Mouse (Mus musculus): ENCODE results near the gene Cdk2. TPM values are rescaled to one million over a fixed set of nuclear protein-coding genes. Genes with fewer than 3 reads are reported as not detected.

Cdk2 gene
- polyA plus RNA-seq, 2 experiments from 2014 or later, result 19.7 to 23.2 TPM

DNA sequence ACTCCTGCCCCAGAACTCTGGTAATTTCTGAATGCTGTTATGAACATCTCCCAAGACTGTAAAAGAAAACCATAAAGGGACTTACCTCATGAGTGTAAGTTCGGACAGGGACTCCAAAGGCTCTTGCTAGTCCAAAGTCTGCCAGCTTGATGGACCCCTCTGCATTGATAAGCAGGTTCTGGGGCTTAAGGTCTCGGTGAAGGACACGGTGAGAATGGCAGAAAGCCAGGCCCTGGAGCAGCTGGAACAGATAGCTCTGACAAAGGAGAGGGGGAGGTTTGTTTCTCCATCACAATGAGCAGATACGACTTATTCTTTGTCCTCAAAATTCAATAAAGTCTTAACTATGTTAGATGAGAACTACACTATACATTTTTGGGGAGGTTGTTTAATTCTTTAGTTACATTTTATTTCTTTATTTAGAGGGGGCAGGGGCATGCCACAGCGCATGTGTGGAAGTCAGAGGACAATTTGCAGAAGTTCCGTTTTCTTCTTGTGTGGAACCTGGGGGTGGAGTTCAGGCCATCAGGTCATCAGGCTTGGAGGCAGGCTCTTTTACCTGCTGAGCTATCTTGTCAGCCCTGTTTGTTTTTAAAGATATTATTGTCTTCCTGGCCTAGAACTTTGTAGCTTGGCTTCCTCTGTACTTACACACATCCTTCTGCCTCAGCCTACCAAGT is 2.4 kb downstream of the Cdk2 start:
- ATAC-seq, result no peak

DNA sequence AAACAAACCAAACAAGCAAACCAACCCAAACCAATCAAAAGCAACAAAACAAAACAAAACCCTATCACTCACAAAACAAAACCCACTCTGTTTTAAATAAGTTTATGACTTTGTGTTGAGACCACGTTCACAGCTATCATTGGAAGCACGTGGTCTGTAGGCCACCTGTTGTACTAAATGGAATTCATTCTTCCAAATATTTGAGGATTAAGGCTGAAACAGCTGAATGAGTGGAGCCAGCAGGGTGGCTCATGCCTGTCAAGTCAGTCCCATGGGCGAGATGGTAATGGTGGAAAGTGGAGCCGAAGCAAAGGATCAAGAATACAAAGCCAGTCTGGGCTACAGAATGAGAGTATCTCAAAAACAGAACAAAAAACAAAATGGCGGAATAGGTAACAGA is 4.1 kb downstream of the Cdk2 start:
- ATAC-seq, result no peak

DNA sequence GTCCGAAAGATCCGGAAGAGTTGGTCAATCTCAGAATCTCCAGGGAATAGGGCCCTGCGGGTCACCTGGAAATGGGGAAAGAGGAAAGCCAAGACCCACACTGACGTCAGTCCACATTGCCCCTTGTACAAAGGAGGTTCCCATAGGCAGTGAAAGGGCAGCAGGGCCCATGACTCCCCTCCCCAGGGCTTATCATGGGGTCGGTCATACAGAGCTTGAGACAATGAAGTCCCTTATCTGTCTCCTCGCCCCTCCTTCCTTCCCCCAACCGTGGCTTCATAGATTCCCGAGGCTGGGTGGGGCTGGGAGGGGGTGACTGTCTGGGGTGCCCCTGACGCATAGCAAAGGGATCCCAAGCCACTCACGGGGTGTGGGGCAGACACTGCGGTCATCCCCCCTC is 5.2 kb downstream of the Cdk2 start:
- ATAC-seq, result no peak

- ATAC-seq, result no peak
These were observed 5.8 kb downstream of the Cdk2 start for GRCm38 (mm10) chr10:128699006-128699405.

GRCm38 (mm10) chr10:128697072-128697725 is 7.6 kb downstream of the Cdk2 start:
- no peak for ATAC-seq

GRCm38 (mm10) chr10:128695992-128696807 is 8.6 kb downstream of the Cdk2 start, which contains the start of gene Rab5b:
Gene Rab5b (minus strand): TSS chr10:128696264.
- peak; percentile 97 for ATAC-seq

DNA sequence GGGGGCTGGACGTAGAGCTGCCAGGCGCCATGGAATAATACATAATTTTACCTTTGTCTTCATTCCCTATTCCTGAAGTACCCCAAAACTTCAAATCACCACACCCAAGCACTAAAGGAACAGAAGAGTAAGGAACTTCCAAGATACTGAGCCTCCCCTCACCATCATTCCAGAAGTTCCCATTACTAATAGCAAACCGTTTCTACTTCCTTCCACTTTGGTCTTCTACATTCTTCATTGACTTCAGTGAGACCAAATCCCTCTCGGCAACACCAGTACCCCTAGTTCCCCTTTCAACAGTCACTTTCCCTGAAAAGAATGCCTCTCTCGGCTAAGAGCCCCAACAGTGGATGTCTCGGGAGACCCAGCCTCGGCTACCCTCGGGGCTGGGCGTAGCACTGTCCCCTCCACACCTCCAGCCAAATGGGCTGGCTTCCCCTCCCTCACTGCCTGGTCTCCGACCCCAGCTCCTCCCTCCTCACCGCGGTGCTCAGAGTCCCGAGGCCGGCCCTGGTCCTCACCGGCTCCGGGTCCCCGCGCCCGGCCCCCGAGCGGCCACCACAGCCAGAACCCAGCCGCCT is 9.3 kb downstream of the Cdk2 start:
- ATAC-seq, result no peak

- peak; percentile 65 for ATAC-seq
These were observed 30.3 kb downstream of the Cdk2 start for GRCm38 (mm10) chr10:128674469-128675008.

DNA sequence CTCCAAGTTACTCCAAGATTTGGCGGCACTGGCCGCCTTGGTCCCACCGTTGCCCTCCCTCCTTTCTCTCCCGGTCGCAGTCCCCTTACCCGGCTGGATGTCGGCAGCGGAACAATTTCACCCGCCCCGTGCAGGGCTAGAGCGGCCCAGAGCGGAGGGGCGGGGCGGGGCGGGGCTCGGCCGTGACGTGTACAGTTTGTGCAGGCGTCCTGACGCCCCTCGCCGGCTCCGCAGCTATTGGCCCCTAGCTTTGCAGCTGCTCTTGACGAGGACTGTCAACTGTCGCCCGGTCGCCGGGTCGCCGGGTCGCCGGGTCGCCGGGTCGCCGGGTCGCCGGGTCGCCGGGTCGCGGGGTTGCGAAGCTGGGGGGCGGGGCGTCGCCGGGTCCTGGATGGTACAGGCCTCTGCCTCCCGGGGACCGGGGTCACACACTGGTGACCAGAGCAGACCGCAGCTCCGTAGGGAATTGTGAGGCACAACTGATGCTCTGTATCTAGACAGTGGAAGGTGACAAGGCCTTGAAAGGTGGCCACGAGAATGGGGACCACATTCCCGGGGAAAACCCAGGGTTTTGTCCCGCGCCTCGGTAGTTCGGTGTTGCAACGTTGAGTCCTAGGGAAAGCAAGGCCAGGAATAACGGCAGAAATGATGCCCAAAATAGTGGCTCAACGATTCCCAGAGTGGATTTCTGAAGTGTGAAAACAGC is 30.9 kb downstream of the Cdk2 start, which contains the start of gene Suox:
Suox (minus strand) TSS at position 311 of the 706 bp plus-strand sequence.
- peak; percentile 89 for ATAC-seq

- no peak for ATAC-seq
These were observed 33.7 kb downstream of the Cdk2 start for GRCm38 (mm10) chr10:128671148-128671547.

GRCm38 (mm10) chr10:128668790-128669672 is 35.8 kb downstream of the Cdk2 start:
- ATAC-seq, result peak; percentile 33

GRCm38 (mm10) chr10:128665806-128666205 is 39.0 kb downstream of the Cdk2 start:
- ATAC-seq, result no peak

GRCm38 (mm10) chr10:128665307-128665706 is 39.5 kb downstream of the Cdk2 start:
- ATAC-seq, result no peak

DNA sequence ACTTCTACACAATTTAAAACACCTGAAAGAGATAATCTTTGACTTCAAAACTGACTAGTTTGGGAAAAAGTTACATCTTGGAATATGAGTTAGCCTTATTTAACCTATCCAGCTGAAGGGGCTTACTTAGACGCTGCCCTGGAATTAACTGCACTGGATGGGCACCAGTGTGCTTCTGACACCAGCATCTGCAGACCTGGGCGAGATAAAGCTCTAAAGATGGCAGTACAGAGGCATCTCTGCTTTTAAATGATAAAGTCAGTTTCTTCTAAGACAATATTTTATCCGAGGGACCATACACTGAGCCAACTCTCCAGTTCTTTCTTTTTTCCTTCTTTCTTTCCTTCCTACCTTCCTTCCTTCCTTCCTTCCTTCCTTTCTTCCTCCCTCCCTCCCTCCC is 40.0 kb downstream of the Cdk2 start:
- ATAC-seq, result no peak

- ATAC-seq, result peak; percentile 63
These were observed 41.2 kb downstream of the Cdk2 start for GRCm38 (mm10) chr10:128663441-128664220.

DNA sequence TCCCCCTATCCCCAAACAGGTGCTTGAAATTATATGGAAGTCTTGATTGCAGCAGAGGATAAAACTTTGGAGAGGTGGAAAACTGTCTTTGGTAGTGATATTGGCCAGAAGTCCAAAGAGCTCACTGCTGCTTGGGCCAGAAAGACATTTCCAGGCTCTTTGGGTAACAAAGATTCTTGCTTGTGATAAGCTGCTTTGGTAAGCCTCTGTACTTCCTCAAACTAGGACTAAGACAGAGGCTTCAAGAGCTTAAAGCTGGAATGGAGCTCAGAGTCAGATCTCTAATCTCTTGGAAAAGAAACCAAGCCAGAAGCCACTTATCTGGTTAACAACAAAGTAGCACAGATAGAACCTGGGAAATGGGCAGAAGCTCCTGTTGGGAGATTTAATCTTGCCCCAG is 42.4 kb downstream of the Cdk2 start:
- no peak for ATAC-seq

GRCm38 (mm10) chr10:128659490-128659889 is 45.3 kb downstream of the Cdk2 start:
- no peak for ATAC-seq

DNA sequence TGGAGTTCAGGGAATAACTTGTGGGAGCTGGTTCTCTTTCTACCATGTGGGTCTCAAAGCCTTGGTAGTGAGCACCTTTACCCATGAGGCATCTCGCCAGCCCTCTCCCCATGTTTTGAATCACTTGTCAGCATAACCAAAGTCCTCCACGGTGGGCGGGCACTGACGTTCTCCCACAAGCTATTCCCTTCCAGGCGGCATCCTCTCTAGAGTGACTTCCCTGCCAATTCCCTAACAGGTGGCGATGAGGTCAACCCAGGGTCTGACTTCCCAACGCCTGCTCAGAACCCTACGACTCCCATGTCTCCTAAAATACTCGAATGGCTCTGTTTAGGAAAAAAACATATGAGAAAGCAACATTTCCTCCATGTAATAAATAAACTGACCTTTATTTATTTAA is 47.0 kb downstream of the Cdk2 start:
- ATAC-seq, result no peak

- no peak for ATAC-seq
These were observed 48.1 kb downstream of the Cdk2 start for GRCm38 (mm10) chr10:128656731-128657130.

GRCm38 (mm10) chr10:128655254-128655653 is 49.6 kb downstream of the Cdk2 start:
- no peak for ATAC-seq

Measured in CD4-positive, CD25-positive, alpha-beta regulatory T cell, adult 4 months (primary cell).